Mouse (Mus musculus): ENCODE results near the gene Serbp1.

DNA sequence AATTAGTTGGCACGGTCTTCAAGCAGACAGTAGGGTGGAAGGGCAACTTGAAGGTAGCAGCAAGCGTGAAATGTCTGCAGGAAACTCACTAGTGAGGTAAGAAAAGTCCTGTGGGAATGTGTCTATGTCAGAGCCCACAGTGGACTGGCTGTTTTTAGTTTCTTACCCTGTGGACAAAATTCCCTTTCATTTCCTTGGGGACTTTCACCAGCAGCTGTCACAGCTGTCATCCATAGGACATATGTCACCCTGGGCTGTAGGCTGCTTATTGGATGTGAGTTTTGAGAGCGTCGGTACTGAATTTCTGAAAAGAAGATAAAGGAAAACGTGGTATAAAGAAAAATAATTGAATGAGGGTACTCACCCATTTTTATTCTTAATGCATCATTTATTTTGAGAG is 60.8 kb downstream of the Serbp1 start:
- no peak for TF ChIP-seq CTCF (IDR thresholded peaks at IDR 0.05)
- no peak for TF ChIP-seq EP300 (IDR thresholded peaks at IDR 0.05)
